Mouse (Mus musculus): ENCODE measurements around the gene Btn2a2. TPM values are rescaled to one million over a fixed set of nuclear protein-coding genes. Genes with fewer than 3 reads are reported as not detected.
A peak's percentile ranks its signal among the peaks of the same experiment; 100 is the strongest.
"Not testable (repeated sequence)": the region's sequence is repeated elsewhere in the genome, so short reads cannot be mapped to it uniquely, and the experiment has no call there.

Gene Btn2a2
- 0.55 and 0.71 TPM in 2 replicates for polyA plus RNA-seq (2015; fragmentation: Nextera tagmentation; extraction: Ambion mirVana)

- Histone ChIP-seq H3K27me3 (0 out of 2 replicates have a peak, but pooled peaks cover 3% of the 10 kb centered on the region), H3K9me3 (replicated peaks) (no peaks in the 10 kb centered on the region), H3K9ac (no peak within 1 kb of the TSS), H3K36me3 (no peaks in the 10 kb centered on the region), H3K27ac (no peak within 1 kb of the TSS), H3K4me3 (replicated peaks) (peak within 1 kb of the TSS; percentile 46), H3K4me1 (peaks cover 16% of the 10 kb centered on the region), H3K4me2 (peak within 1 kb of the TSS; percentile 74)
- WGBS: 6% methylated on average over 14 of the region's 14 CpGs
- peak; percentile 96 for ATAC-seq (replicated peaks; ENCODE audit: low FRiP score)
Measured at GRCm38 (mm10) chr13:23488400-23489322, at the start of gene Btn2a2. Btn2a2 (minus strand) TSS chr13:23488857.

GRCm38 (mm10) chr13:23538249-23538648 is 49.6 kb upstream of the Btn2a2 start:
- 0 out of 2 replicates have a peak overlapping the region, but pooled peaks have one; percentile 18 for H3K27ac ChIP-seq
- no peak overlapping the region for H3K9ac ChIP-seq
- no peaks in the 10 kb centered on the region for H3K9me3 ChIP-seq (replicated peaks)
- no peak for ATAC-seq (replicated peaks; ENCODE audit: low FRiP score)
- no peaks in the 10 kb centered on the region for H3K36me3 ChIP-seq
- no peak overlapping the region for H3K4me3 ChIP-seq (replicated peaks)
- 0 out of 2 replicates have a peak overlapping the region, but pooled peaks have one; percentile 2 for H3K4me2 ChIP-seq
- 74% methylated on average over 5 of the region's 5 CpGs for WGBS
- peaks cover 41% of the 10 kb centered on the region for H3K4me1 ChIP-seq
- no peaks in the 10 kb centered on the region for H3K27me3 ChIP-seq

GRCm38 (mm10) chr13:23537006-23537710 is 48.5 kb upstream of the Btn2a2 start:
- no peak for ATAC-seq (replicated peaks; ENCODE audit: low FRiP score)
- H3K9me3 ChIP-seq (replicated peaks): no peaks in the 10 kb centered on the region
- H3K36me3 ChIP-seq: no peaks in the 10 kb centered on the region
- 0 out of 2 replicates have a peak overlapping the region, but pooled peaks have one; percentile 13 for H3K27ac ChIP-seq
- H3K4me2 ChIP-seq: peak overlapping the region; percentile 58
- peaks cover 45% of the 10 kb centered on the region for H3K4me1 ChIP-seq
- peak overlapping the region; percentile 56 for H3K4me3 ChIP-seq (replicated peaks)
- H3K9ac ChIP-seq: no peak overlapping the region
- H3K27me3 ChIP-seq: no peaks in the 10 kb centered on the region
- 73% methylated on average over 3 of the region's 3 CpGs for WGBS

- ATAC-seq (replicated peaks; ENCODE audit: low FRiP score): no peak
- Histone ChIP-seq H3K9ac (peak overlapping the region; percentile 57), H3K27ac (peak overlapping the region; percentile 98), H3K4me1 (peaks cover 46% of the 10 kb centered on the region), H3K27me3 (no peaks in the 10 kb centered on the region), H3K4me3 (replicated peaks) (peak overlapping the region; percentile 56), H3K9me3 (replicated peaks) (no peaks in the 10 kb centered on the region), H3K36me3 (no peaks in the 10 kb centered on the region), H3K4me2 (peak overlapping the region; percentile 58)
- 13% methylated on average over 7 of the region's 7 CpGs for WGBS
Measured at GRCm38 (mm10) chr13:23536076-23536822, 47.6 kb upstream of the Btn2a2 start.

- peak within 1 kb of the TSS; percentile 58 for H3K4me2 ChIP-seq
- H3K4me3 ChIP-seq (replicated peaks): peak within 1 kb of the TSS; percentile 56
- peaks cover 42% of the 10 kb centered on the region for H3K4me1 ChIP-seq
- H3K9me3 ChIP-seq (replicated peaks); H3K36me3 ChIP-seq; H3K27me3 ChIP-seq: not testable (repeated sequence)
- peak; percentile 94 for ATAC-seq (replicated peaks; ENCODE audit: low FRiP score)
- WGBS: under 1% methylated on average over 50 of the region's 62 CpGs
- peak within 1 kb of the TSS; percentile 98 for H3K27ac ChIP-seq
- H3K9ac ChIP-seq: peak within 1 kb of the TSS; percentile 57
Measured at GRCm38 (mm10) chr13:23535137-23536075, 46.7 kb upstream of the Btn2a2 start, which contains the start of gene Hist1h3g. Hist1h3g (plus strand) TSS chr13:23535422.

- H3K4me2 ChIP-seq: peak overlapping the region; percentile 58
- 0 out of 2 replicates have a peak, but pooled peaks have one; percentile 13 for ATAC-seq (replicated peaks; ENCODE audit: low FRiP score)
- H3K27me3 ChIP-seq: no peaks in the 10 kb centered on the region
- H3K9me3 ChIP-seq (replicated peaks): no peaks in the 10 kb centered on the region
- H3K9ac ChIP-seq: peak overlapping the region; percentile 40
- H3K27ac ChIP-seq: peak overlapping the region; percentile 98
- no peaks in the 10 kb centered on the region for H3K36me3 ChIP-seq
- WGBS: under 1% methylated on average over 15 of the region's 15 CpGs
- H3K4me1 ChIP-seq: peaks cover 40% of the 10 kb centered on the region
- peak overlapping the region; percentile 56 for H3K4me3 ChIP-seq (replicated peaks)
Measured at GRCm38 (mm10) chr13:23534368-23535131, 45.9 kb upstream of the Btn2a2 start.

- peak; percentile 63 for ATAC-seq (replicated peaks; ENCODE audit: low FRiP score)
- under 1% methylated on average over 28 of the region's 53 CpGs for WGBS
- Histone ChIP-seq H3K27ac (peak within 1 kb of the TSS; percentile 98), H3K4me3 (replicated peaks) (peak within 1 kb of the TSS; percentile 56), H3K4me1 (peaks cover 45% of the 10 kb centered on the region), H3K4me2 (peak within 1 kb of the TSS; percentile 58), H3K9ac (peak within 1 kb of the TSS; percentile 47)
- H3K9me3 ChIP-seq (replicated peaks); H3K36me3 ChIP-seq; H3K27me3 ChIP-seq: not testable (repeated sequence)
Measured at GRCm38 (mm10) chr13:23533560-23534367, 45.1 kb upstream of the Btn2a2 start, which contains the start of gene Hist1h2af. Hist1h2af (plus strand) TSS chr13:23533906.

- Histone ChIP-seq H3K4me1 (peaks cover 46% of the 10 kb centered on the region), H3K9me3 (replicated peaks) (no peaks in the 10 kb centered on the region), H3K36me3 (no peaks in the 10 kb centered on the region), H3K4me3 (replicated peaks) (peak overlapping the region; percentile 56), H3K27me3 (no peaks in the 10 kb centered on the region), H3K4me2 (peak overlapping the region; percentile 58), H3K27ac (peak overlapping the region; percentile 98), H3K9ac (peak overlapping the region; percentile 47)
- WGBS: 24% methylated on average over 9 of the region's 9 CpGs
- ATAC-seq (replicated peaks; ENCODE audit: low FRiP score): no peak
Measured at GRCm38 (mm10) chr13:23532262-23533075, 43.8 kb upstream of the Btn2a2 start.

All from kidney, embryonic 15.5 days (tissue).